Mouse (Mus musculus): ENCODE results near the gene Vps13d. TPM values are rescaled to one million over a fixed set of nuclear protein-coding genes. Genes with fewer than 3 reads are reported as not detected.
A peak's percentile ranks its signal among the peaks of the same experiment; 100 is the strongest.

Vps13d gene
- polyA plus RNA-seq, 1 experiment from 2014 or later = 8.9 TPM

- H3K36me3 ChIP-seq (ENCODE audit: control insufficient read depth, insufficient read depth, low read length) = no peaks in the 10 kb centered on the region
- no peaks in the 10 kb centered on the region for H3K27me3 ChIP-seq (ENCODE audit: control insufficient read depth, insufficient read depth, low read depth, low read length)
- no peak overlapping the region for H3K4me3 ChIP-seq (ENCODE audit: low read depth, low read length)
- H3K9me3 ChIP-seq (replicated peaks; ENCODE audit: control insufficient read depth, low read length, poor library complexity, severe bottlenecking) = no peaks in the 10 kb centered on the region
- no peak overlapping the region for H3K27ac ChIP-seq (ENCODE audit: low read length)
- H3K4me1 ChIP-seq (ENCODE audit: control insufficient read depth, insufficient read depth, low read length) = no peaks in the 10 kb centered on the region
- 60% methylated on average over 2 of the region's 2 CpGs for whole genome bisulfite sequencing
- no peak overlapping the region for H3K4me2 ChIP-seq (ENCODE audit: low read length)
- no peak overlapping the region for H3K9ac ChIP-seq (ENCODE audit: low read depth, low read length)
- ATAC-seq = no peak
Measured at GRCm38 (mm10) chr4:145203305-145203704, 8.5 kb upstream of the Vps13d start.

- Histone ChIP-seq H3K9ac (ENCODE audit: low read depth, low read length) (no peak overlapping the region), H3K36me3 (ENCODE audit: control insufficient read depth, insufficient read depth, low read length) (no peaks in the 10 kb centered on the region), H3K27ac (ENCODE audit: low read length) (no peak overlapping the region), H3K27me3 (ENCODE audit: control insufficient read depth, insufficient read depth, low read depth, low read length) (no peaks in the 10 kb centered on the region), H3K9me3 (replicated peaks; ENCODE audit: control insufficient read depth, low read length, poor library complexity, severe bottlenecking) (no peaks in the 10 kb centered on the region), H3K4me2 (ENCODE audit: low read length) (no peak overlapping the region), H3K4me1 (ENCODE audit: control insufficient read depth, insufficient read depth, low read length) (no peaks in the 10 kb centered on the region), H3K4me3 (ENCODE audit: low read depth, low read length) (no peak overlapping the region)
- no peak for ATAC-seq
- 84% methylated on average over 3 of the region's 3 CpGs for WGBS
Measured at GRCm38 (mm10) chr4:145201424-145201823, 6.6 kb upstream of the Vps13d start.

GRCm38 (mm10) chr4:145199982-145200699 is 5.3 kb upstream of the Vps13d start:
- no peaks in the 10 kb centered on the region for H3K9me3 ChIP-seq (replicated peaks; ENCODE audit: control insufficient read depth, low read length, poor library complexity, severe bottlenecking)
- WGBS = 50% methylated on average over 11 of the region's 11 CpGs
- no peak overlapping the region for H3K4me3 ChIP-seq (ENCODE audit: low read depth, low read length)

GRCm38 (mm10) chr4:145196586-145196985 is 1.8 kb upstream of the Vps13d start:
- H3K27ac ChIP-seq (ENCODE audit: low read length) = no peak overlapping the region
- no peak for ATAC-seq
- H3K4me1 ChIP-seq (ENCODE audit: control insufficient read depth, insufficient read depth, low read length) = peaks cover 15% of the 10 kb centered on the region
- H3K36me3 ChIP-seq (ENCODE audit: control insufficient read depth, insufficient read depth, low read length) = no peaks in the 10 kb centered on the region
- WGBS = 85% methylated on average over 4 of the region's 4 CpGs
- no peaks in the 10 kb centered on the region for H3K27me3 ChIP-seq (ENCODE audit: control insufficient read depth, insufficient read depth, low read depth, low read length)
- H3K4me3 ChIP-seq (ENCODE audit: low read depth, low read length) = no peak overlapping the region
- H3K9ac ChIP-seq (ENCODE audit: low read depth, low read length) = no peak overlapping the region
- H3K4me2 ChIP-seq (ENCODE audit: low read length) = no peak overlapping the region
- H3K9me3 ChIP-seq (replicated peaks; ENCODE audit: control insufficient read depth, low read length, poor library complexity, severe bottlenecking) = no peaks in the 10 kb centered on the region

More at GRCm38 (mm10) chr4:145199982-145200699, 5.3 kb upstream of the Vps13d start:
- H3K36me3 ChIP-seq (ENCODE audit: control insufficient read depth, insufficient read depth, low read length) = no peaks in the 10 kb centered on the region
- no peaks in the 10 kb centered on the region for H3K27me3 ChIP-seq (ENCODE audit: control insufficient read depth, insufficient read depth, low read depth, low read length)
- no peak overlapping the region for H3K4me2 ChIP-seq (ENCODE audit: low read length)
- H3K27ac ChIP-seq (ENCODE audit: low read length) = no peak overlapping the region
- H3K9ac ChIP-seq (ENCODE audit: low read depth, low read length) = no peak overlapping the region
- no peaks in the 10 kb centered on the region for H3K4me1 ChIP-seq (ENCODE audit: control insufficient read depth, insufficient read depth, low read length)
- no peak for ATAC-seq

- peaks cover 15% of the 10 kb centered on the region for H3K4me1 ChIP-seq (ENCODE audit: control insufficient read depth, insufficient read depth, low read length)
- H3K36me3 ChIP-seq (ENCODE audit: control insufficient read depth, insufficient read depth, low read length) = no peaks in the 10 kb centered on the region
- peak overlapping the region; percentile 92 for H3K4me3 ChIP-seq (ENCODE audit: low read depth, low read length)
- no peak overlapping the region; the same call in 1 of the 2 replicates for H3K9ac ChIP-seq (ENCODE audit: low read depth, low read length)
- no peaks in the 10 kb centered on the region for H3K27me3 ChIP-seq (ENCODE audit: control insufficient read depth, insufficient read depth, low read depth, low read length)
- no peaks in the 10 kb centered on the region for H3K9me3 ChIP-seq (replicated peaks; ENCODE audit: control insufficient read depth, low read length, poor library complexity, severe bottlenecking)
- H3K27ac ChIP-seq (ENCODE audit: low read length) = no peak overlapping the region
- no peak; the same call in 1 of the 2 replicates for ATAC-seq
- WGBS = 20% methylated on average over 5 of the region's 5 CpGs
- H3K4me2 ChIP-seq (ENCODE audit: low read length) = peak overlapping the region; percentile 47
Measured at GRCm38 (mm10) chr4:145195172-145195571, 367 bp upstream of the Vps13d start.

- H3K4me3 ChIP-seq (ENCODE audit: low read depth, low read length) = peak overlapping the region; percentile 92
- H3K4me2 ChIP-seq (ENCODE audit: low read length) = peak overlapping the region; percentile 83
- peak overlapping the region; percentile 92 for H3K9ac ChIP-seq (ENCODE audit: low read depth, low read length)
- peak overlapping the region; percentile 84 for H3K27ac ChIP-seq (ENCODE audit: low read length)
- peaks cover 15% of the 10 kb centered on the region for H3K4me1 ChIP-seq (ENCODE audit: control insufficient read depth, insufficient read depth, low read length)
- H3K36me3 ChIP-seq (ENCODE audit: control insufficient read depth, insufficient read depth, low read length) = peaks cover 7% of the 10 kb centered on the region; the same call in 1 of the 2 replicates
- no peaks in the 10 kb centered on the region for H3K9me3 ChIP-seq (replicated peaks; ENCODE audit: control insufficient read depth, low read length, poor library complexity, severe bottlenecking)
- H3K27me3 ChIP-seq (ENCODE audit: control insufficient read depth, insufficient read depth, low read depth, low read length) = no peaks in the 10 kb centered on the region
- WGBS = 2% methylated on average over 10 of the region's 10 CpGs
- ATAC-seq = peak; percentile 39
Measured at GRCm38 (mm10) chr4:145193991-145194511, 754 bp downstream of the Vps13d start.

- Histone ChIP-seq H3K27me3 (ENCODE audit: control insufficient read depth, insufficient read depth, low read depth, low read length) (no peaks in the 10 kb centered on the region), H3K9ac (ENCODE audit: low read depth, low read length) (no peak overlapping the region; the same call in 1 of the 2 replicates), H3K4me2 (ENCODE audit: low read length) (peak overlapping the region; percentile 83), H3K4me3 (ENCODE audit: low read depth, low read length) (peak overlapping the region; percentile 92; the same call in 1 of the 2 replicates), H3K36me3 (ENCODE audit: control insufficient read depth, insufficient read depth, low read length) (peaks cover 11% of the 10 kb centered on the region), H3K4me1 (ENCODE audit: control insufficient read depth, insufficient read depth, low read length) (peaks cover 15% of the 10 kb centered on the region), H3K9me3 (replicated peaks; ENCODE audit: control insufficient read depth, low read length, poor library complexity, severe bottlenecking) (no peaks in the 10 kb centered on the region), H3K27ac (ENCODE audit: low read length) (no peak overlapping the region)
- WGBS = 54% methylated on average over 3 of the region's 3 CpGs
- no peak for ATAC-seq
Measured at GRCm38 (mm10) chr4:145193406-145193805, 1.4 kb downstream of the Vps13d start.

GRCm38 (mm10) chr4:145192686-145193085 is 2.1 kb downstream of the Vps13d start:
- Histone ChIP-seq H3K9ac (ENCODE audit: low read depth, low read length) (no peak overlapping the region), H3K9me3 (replicated peaks; ENCODE audit: control insufficient read depth, low read length, poor library complexity, severe bottlenecking) (no peaks in the 10 kb centered on the region), H3K36me3 (ENCODE audit: control insufficient read depth, insufficient read depth, low read length) (peaks cover 12% of the 10 kb centered on the region), H3K4me1 (ENCODE audit: control insufficient read depth, insufficient read depth, low read length) (peaks cover 15% of the 10 kb centered on the region), H3K27ac (ENCODE audit: low read length) (no peak overlapping the region), H3K4me3 (ENCODE audit: low read depth, low read length) (no peak overlapping the region), H3K27me3 (ENCODE audit: control insufficient read depth, insufficient read depth, low read depth, low read length) (no peaks in the 10 kb centered on the region), H3K4me2 (ENCODE audit: low read length) (no peak overlapping the region)
- no peak for ATAC-seq

- Histone ChIP-seq H3K27me3 (ENCODE audit: control insufficient read depth, insufficient read depth, low read depth, low read length) (no peaks in the 10 kb centered on the region), H3K4me3 (ENCODE audit: low read depth, low read length) (no peak overlapping the region), H3K4me1 (ENCODE audit: control insufficient read depth, insufficient read depth, low read length) (peaks cover 12% of the 10 kb centered on the region), H3K36me3 (ENCODE audit: control insufficient read depth, insufficient read depth, low read length) (peaks cover 31% of the 10 kb centered on the region), H3K9ac (ENCODE audit: low read depth, low read length) (no peak overlapping the region), H3K9me3 (replicated peaks; ENCODE audit: control insufficient read depth, low read length, poor library complexity, severe bottlenecking) (no peaks in the 10 kb centered on the region), H3K27ac (ENCODE audit: low read length) (no peak overlapping the region), H3K4me2 (ENCODE audit: low read length) (no peak overlapping the region)
- no peak for ATAC-seq
Measured at GRCm38 (mm10) chr4:145188561-145188960, 6.2 kb downstream of the Vps13d start.
